In the genomic region with DNA sequence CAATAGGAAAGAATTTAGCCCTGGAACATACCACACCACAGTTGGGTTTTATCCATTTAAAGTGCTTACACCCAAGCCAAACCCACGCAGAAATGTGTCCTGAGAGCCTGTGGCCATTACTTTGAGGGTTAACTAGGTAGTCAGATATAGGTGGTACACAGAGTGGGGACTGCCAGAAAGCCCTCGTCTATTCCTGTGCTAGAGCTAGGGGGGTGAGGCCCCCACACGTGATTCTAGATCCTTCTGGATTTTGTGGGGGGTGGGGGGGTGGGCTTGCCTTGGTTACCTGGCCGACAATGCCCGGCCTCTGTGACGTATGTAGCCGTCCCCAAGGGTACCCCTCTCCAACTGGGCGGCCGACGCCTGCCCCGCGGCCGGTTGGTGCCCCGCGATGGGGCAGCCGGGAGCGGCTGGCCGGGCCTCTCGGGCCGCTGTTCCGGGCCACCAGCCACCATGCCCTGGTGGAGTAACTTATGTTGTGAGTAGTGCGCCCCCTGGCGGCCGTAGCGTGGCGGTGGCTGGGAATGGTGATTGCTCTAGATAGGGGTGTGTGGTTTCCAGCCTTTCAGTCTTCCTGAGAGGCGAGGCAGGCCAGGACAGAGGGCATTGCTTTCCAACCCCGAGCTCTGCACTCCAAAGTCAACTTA, we compare ENCODE assay signal across 8 mouse cellular contexts. TPM values are rescaled to one million over a fixed set of nuclear protein-coding genes. Genes with fewer than 3 reads are reported as not detected.
DNase-seq lines count a peak whose midpoint lies in the region; ATAC-seq lines count a peak whose summit lies in the region.

No protein-coding gene starts in this region.

- ATAC-seq in hindbrain, embryonic 11.5 days (ENCODE audit: low FRiP score): peak; percentile 92
- ATAC-seq in lung, embryonic 16.5 days (ENCODE audit: low read depth): peak; percentile 94

- 5% methylated on average over 28 of the region's 28 CpGs for WGBS in hindbrain, embryonic 11.5 days
- WGBS in lung, embryonic 16.5 days: 4% methylated on average over 27 of the region's 28 CpGs

- peak overlapping the region; percentile 34 for H3K4me2 ChIP-seq in hindbrain, embryonic 11.5 days (replicated peaks; ENCODE audit: low read depth, low read length)
- peak overlapping the region; percentile 67 for H3K4me2 ChIP-seq in lung, embryonic 16.5 days (ENCODE audit: low read depth, low read length)

- no peaks in the 10 kb centered on the region for H3K4me1 ChIP-seq in hindbrain, embryonic 11.5 days (replicated peaks; ENCODE audit: control insufficient read depth, insufficient read depth, low read length)
- H3K4me1 ChIP-seq in lung, embryonic 16.5 days (replicated peaks; ENCODE audit: control insufficient read depth, insufficient read depth, low read length): peaks cover 6% of the 10 kb centered on the region

- H3K27me3 ChIP-seq in hindbrain, embryonic 11.5 days (ENCODE audit: control insufficient read depth, insufficient read depth, low read length): no peaks in the 10 kb centered on the region
- no peaks in the 10 kb centered on the region for H3K27me3 ChIP-seq in lung, embryonic 16.5 days (ENCODE audit: control insufficient read depth, insufficient read depth, low read depth, low read length)

- DNase-seq in Muller cell, postnatal 12 days (ENCODE audit: inconsistent ontology term): peak; percentile 92
- DNase-seq in cerebellum, adult 9-10 months: peak; percentile 94
- peak; percentile 71 to 92 for DNase-seq in frontal cortex, adult 2 months (ENCODE audit: extremely low spot score in 1 of 2, low spot score in 1 of 2)
- peak; percentile 94 for DNase-seq in hindbrain, embryonic 11.5 days (ENCODE audit: low spot score)
- peak; percentile 89 for DNase-seq in layer of hippocampus, adult 9-11 months
- DNase-seq in ovary, postnatal 14 days (ENCODE audit: low spot score): peak; percentile 94
- DNase-seq in thymus, postnatal 10 days (ENCODE audit: low spot score in 2 of 2): peak; percentile 75 to 86

- no peak overlapping the region for H3K27ac ChIP-seq in hindbrain, embryonic 11.5 days (ENCODE audit: low read depth, low read length)
- H3K27ac ChIP-seq in lung, embryonic 16.5 days (ENCODE audit: low read length): peak overlapping the region; percentile 20; the same call in 1 of the 2 replicates

- H3K36me3 ChIP-seq in hindbrain, embryonic 11.5 days (ENCODE audit: control insufficient read depth, insufficient read depth, low read length): no peaks in the 10 kb centered on the region
- no peaks in the 10 kb centered on the region for H3K36me3 ChIP-seq in lung, embryonic 16.5 days (ENCODE audit: control insufficient read depth, insufficient read depth, low read length)

- H3K9ac ChIP-seq in hindbrain, embryonic 11.5 days (ENCODE audit: low read depth, low read length): no peak overlapping the region
- H3K9ac ChIP-seq in lung, embryonic 16.5 days (ENCODE audit: low read length): peak overlapping the region; percentile 58

- no peaks in the 10 kb centered on the region for H3K9me3 ChIP-seq in hindbrain, embryonic 11.5 days (ENCODE audit: control insufficient read depth, low read length)
- no peaks in the 10 kb centered on the region for H3K9me3 ChIP-seq in lung, embryonic 16.5 days (ENCODE audit: control insufficient read depth, low read length)

- no peak overlapping the region for H3K4me3 ChIP-seq in hindbrain, embryonic 11.5 days (ENCODE audit: low read depth, low read length)
- peak overlapping the region; percentile 39 for H3K4me3 ChIP-seq in lung, embryonic 16.5 days (ENCODE audit: low read length)

RNA-seq across cellular contexts. Expression of gene Zbtb2, which starts 41.3 kb away (rescaled TPM):
- 8.5 and 8.9 TPM in 2 replicates for polyA plus RNA-seq in frontal cortex, adult 2 months (2012; rRNA removed)
- polyA plus RNA-seq in hindbrain, embryonic 11.5 days (2014; fragmentation: Nextera tagmentation; extraction: Ambion mirVana): 20.2 and 23.1 TPM in 2 replicates
- polyA plus RNA-seq in lung, embryonic 16.5 days (2015; fragmentation: Nextera tagmentation; extraction: Ambion mirVana): 14.1 and 16.4 TPM in 2 replicates
